8 mouse cellular contexts compared by ENCODE assay signal in genomic region chr6:23457748-23458147, GRCm38 (mm10).
DNase-seq lines count a peak whose midpoint lies in the region; ATAC-seq and TF ChIP-seq lines count a peak whose summit lies in the region.

No protein-coding gene starts in this region.

- TF ChIP-seq EP300 in heart, postnatal 0 days (IDR thresholded peaks at IDR 0.05; ENCODE audit: low read depth): no peak

- intact Hi-C loops in heart, postnatal 14 days (cut with DNase I): loop anchor here (10.0 kb wide), 2 partner anchors 273 to 453 kb away; no protein-coding TSS in a partner anchor

- no peaks in the 10 kb centered on the region for H3K36me3 ChIP-seq in heart, postnatal 0 days (replicated peaks; ENCODE audit: control insufficient read depth, insufficient read depth, low read length)
- no peaks in the 10 kb centered on the region for H3K36me3 ChIP-seq in small intestine, adult 2 months (ENCODE audit: control insufficient read depth, insufficient read depth, low read length)

- ATAC-seq in heart, postnatal 0 days (ENCODE audit: insufficient read depth, low read depth): no peak

- TF ChIP-seq POLR2A in cortical plate, adult 2 months (IDR thresholded peaks at IDR 0.05; ENCODE audit: extremely low read depth, insufficient read depth, low read length): no peak
- TF ChIP-seq POLR2A in small intestine, adult 2 months (IDR thresholded peaks at IDR 0.05; ENCODE audit: low read depth, low read length): no peak

- DNase-seq in heart, postnatal 0 days (ENCODE audit: low spot score): peak; percentile 45
- DNase-seq in heart, adult 9 months (ENCODE audit: low spot score in 2 of 2): no peak
- DNase-seq in adrenal gland, adult 2 months: peak; percentile 62
- peak; percentile 46 to 59 for DNase-seq in heart, postnatal 14 days
- peak; percentile 17 for DNase-seq in left cerebral cortex, adult 11 months (ENCODE audit: low spot score)
- peak; percentile 80 for DNase-seq in mesoderm, embryonic 11.5 days (ENCODE audit: low read depth, low spot score)

- H3K4me1 ChIP-seq in heart, postnatal 0 days (ENCODE audit: control insufficient read depth, insufficient read depth): no peaks in the 10 kb centered on the region
- H3K4me1 ChIP-seq in cortical plate, adult 2 months (ENCODE audit: control insufficient read depth, insufficient read depth, low read length): no peaks in the 10 kb centered on the region
- H3K4me1 ChIP-seq in small intestine, adult 2 months (ENCODE audit: control insufficient read depth, insufficient read depth, insufficient read length, low read length): no peaks in the 10 kb centered on the region

- no peaks in the 10 kb centered on the region for H3K27me3 ChIP-seq in heart, postnatal 0 days (ENCODE audit: control insufficient read depth, insufficient read depth, low read length)
- H3K27me3 ChIP-seq in small intestine, adult 2 months (ENCODE audit: control insufficient read depth, insufficient read depth, low read length): no peaks in the 10 kb centered on the region

- no peak overlapping the region for H3K27ac ChIP-seq in heart, postnatal 0 days (ENCODE audit: low read depth)
- no peak overlapping the region for H3K27ac ChIP-seq in cortical plate, adult 2 months (ENCODE audit: insufficient read depth, low read length)
- no peak overlapping the region for H3K27ac ChIP-seq in small intestine, adult 2 months (ENCODE audit: insufficient read depth, low read depth, low read length)

- no peak overlapping the region for H3K4me3 ChIP-seq in heart, postnatal 0 days (ENCODE audit: low read depth, low read length)
- no peak overlapping the region for H3K4me3 ChIP-seq in cortical plate, adult 2 months (ENCODE audit: insufficient read depth, low read length)
- H3K4me3 ChIP-seq in small intestine, adult 2 months (ENCODE audit: low read depth, low read length): no peak overlapping the region

- no peak overlapping the region for H3K4me2 ChIP-seq in heart, postnatal 0 days (ENCODE audit: low read depth, low read length)

- H3K9me3 ChIP-seq in heart, postnatal 0 days (replicated peaks; ENCODE audit: control insufficient read depth, low read length): no peaks in the 10 kb centered on the region

- H3K9ac ChIP-seq in heart, postnatal 0 days (replicated peaks; ENCODE audit: low read depth, low read length): no peak overlapping the region

- WGBS in heart, postnatal 0 days: 4% methylated on average over 5 of the region's 5 CpGs
- WGBS in small intestine, adult 2 months: 4% methylated on average over 5 of the region's 5 CpGs

- peak; percentile 79 for TF ChIP-seq CTCF in heart, postnatal 0 days (IDR thresholded peaks at IDR 0.05; ENCODE audit: low read depth)
- TF ChIP-seq CTCF in cortical plate, adult 2 months (IDR thresholded peaks at IDR 0.05; ENCODE audit: extremely low read depth, insufficient read depth, low read length): peak; percentile 81
- peak; percentile 60; the same call in 1 of the 2 replicates for TF ChIP-seq CTCF in small intestine, adult 2 months (IDR thresholded peaks at IDR 0.05; ENCODE audit: extremely low read depth, insufficient read length, insufficient replicate concordance, low read depth, low read length)

Comparison
In these comparisons a context has a peak if more than half of its experiments do, and no peak if none do; other contexts are left out.
1. DNase-seq: peak in heart, postnatal 0 days (single experiment), adrenal gland, adult 2 months (single experiment), heart, postnatal 14 days (2 of 2), left cerebral cortex, adult 11 months (single experiment) and mesoderm, embryonic 11.5 days (single experiment); none in heart, adult 9 months (0 of 2).
2. Peak in every context shown above with its lines, with median percentiles within 50 percentile points of each other: CTCF ChIP-seq.